Mouse (Mus musculus) liver, postnatal 0 days (tissue): Measurements from ENCODE around the gene Mttp.

Experiments used
- CTCF ChIP-seq: sonication (generic); IDR thresholded peaks from 2 replicates; pipeline ENCODE4 v1.5.1; 2016; ENCODE audit warnings: antibody characterized with exemption, low read depth
- EP300 ChIP-seq: IDR thresholded peaks from 2 replicates; pipeline ENCODE4 v1.6.1; 2016; ENCODE audit warnings: antibody characterized with exemption, low read depth, mild to moderate bottlenecking

GRCm38 (mm10) chr3:138133463-138133862, 11.3 kb downstream of the Mttp start:
- TF ChIP-seq EP300 (peak; percentile 51; the same call in 1 of the 2 replicates), CTCF (no peak)
